Mouse (Mus musculus): ENCODE results near the gene Nfix. TPM values are rescaled to one million over a fixed set of nuclear protein-coding genes. Genes with fewer than 3 reads are reported as not detected.
A peak's percentile ranks its signal among the peaks of the same experiment; 100 is the strongest.

Gene Nfix
- polyA plus RNA-seq, 1 experiment from 2014 or later = 2.2 TPM

DNA sequence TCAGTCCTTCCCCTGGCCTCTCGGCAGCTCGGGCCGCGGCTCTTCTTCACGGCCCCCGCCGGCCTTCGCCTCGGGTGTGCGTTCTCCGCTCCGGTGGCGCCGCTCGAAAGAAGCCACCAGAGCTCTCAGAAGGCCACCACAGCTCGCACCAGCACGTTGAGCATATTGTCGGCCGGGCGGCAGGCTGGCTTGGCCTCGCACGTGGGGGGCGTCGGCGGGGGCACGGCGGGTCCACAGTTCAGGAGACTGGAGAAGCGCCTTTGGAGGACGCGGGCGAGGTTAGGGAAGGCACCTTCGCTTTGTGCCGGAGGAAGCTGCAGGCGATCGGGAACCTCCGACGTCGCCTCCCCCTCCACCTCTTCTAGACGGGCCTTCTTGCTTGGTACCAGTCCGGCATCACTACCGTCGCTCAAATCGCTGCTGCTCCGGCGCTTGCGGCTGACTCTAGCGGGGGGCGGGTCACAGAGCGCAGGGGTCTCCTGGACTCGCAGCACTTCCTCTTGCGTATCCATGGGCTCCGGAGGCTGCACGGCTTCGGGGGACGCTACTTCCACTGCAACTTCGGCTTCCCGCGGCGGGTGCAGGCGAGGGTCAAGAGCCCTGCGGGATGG lies 138.1 kb downstream of the Nfix start:
- peak overlapping the region; percentile 81 for H3K27ac ChIP-seq (ENCODE audit: low read depth, low read length)
- peak overlapping the region; percentile 88 for H3K9ac ChIP-seq (ENCODE audit: low read length)
- no peaks in the 10 kb centered on the region for H3K27me3 ChIP-seq (ENCODE audit: control insufficient read depth, insufficient read depth, low read length)
- no peaks in the 10 kb centered on the region for H3K9me3 ChIP-seq (ENCODE audit: control insufficient read depth, low read length)
- WGBS = under 1% methylated on average over 60 of the region's 61 CpGs
- no peaks in the 10 kb centered on the region for H3K36me3 ChIP-seq (ENCODE audit: control insufficient read depth, insufficient read depth, low read length)
- peak overlapping the region; percentile 99 for H3K4me2 ChIP-seq
- DNase-seq (ENCODE audit: low spot score, missing footprints) (peak; percentile 98), ATAC-seq (ENCODE audit: low FRiP score) (peak; percentile 8)
- peak overlapping the region; percentile 59 for H3K4me3 ChIP-seq (ENCODE audit: low read depth, low read length)
- peaks cover 40% of the 10 kb centered on the region for H3K4me1 ChIP-seq (ENCODE audit: control insufficient read depth, insufficient read depth, low read length)

DNA sequence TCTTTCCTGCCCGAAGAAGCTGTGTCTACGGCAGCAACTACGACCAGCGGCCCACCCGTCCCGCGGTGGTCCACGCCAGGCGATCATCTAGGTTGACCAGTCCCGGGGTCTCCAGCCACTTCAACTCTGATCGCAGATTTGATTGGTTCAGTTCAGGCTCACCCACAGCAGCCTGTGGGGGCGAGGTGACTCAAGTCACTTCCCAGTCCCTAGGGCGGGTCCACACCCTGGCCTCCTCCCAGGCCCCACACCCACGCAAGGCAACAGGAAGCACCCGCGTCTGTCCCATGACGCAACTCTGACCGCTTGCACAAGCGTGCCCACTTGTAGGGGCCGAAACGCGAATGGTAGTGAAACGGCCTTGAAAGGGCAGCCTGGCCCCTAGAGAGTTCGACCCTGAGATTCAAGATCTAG lies 138.7 kb downstream of the Nfix start:
- no peaks in the 10 kb centered on the region for H3K36me3 ChIP-seq (ENCODE audit: control insufficient read depth, insufficient read depth, low read length)
- H3K9me3 ChIP-seq (ENCODE audit: control insufficient read depth, low read length) = no peaks in the 10 kb centered on the region
- H3K4me3 ChIP-seq (ENCODE audit: low read depth, low read length) = peak overlapping the region; percentile 59
- WGBS = under 1% methylated on average over 24 of the region's 24 CpGs
- DNase-seq (ENCODE audit: low spot score, missing footprints) = peak; percentile 95
- peak overlapping the region; percentile 88 for H3K9ac ChIP-seq (ENCODE audit: low read length)
- H3K27me3 ChIP-seq (ENCODE audit: control insufficient read depth, insufficient read depth, low read length) = no peaks in the 10 kb centered on the region
- no peak for ATAC-seq (ENCODE audit: low FRiP score)
- peak overlapping the region; percentile 99 for H3K4me2 ChIP-seq
- H3K27ac ChIP-seq (ENCODE audit: low read depth, low read length) = peak overlapping the region; percentile 81
- peaks cover 45% of the 10 kb centered on the region for H3K4me1 ChIP-seq (ENCODE audit: control insufficient read depth, insufficient read depth, low read length)

- H3K4me3 ChIP-seq (ENCODE audit: low read depth, low read length) = peak overlapping the region; percentile 59
- H3K36me3 ChIP-seq (ENCODE audit: control insufficient read depth, insufficient read depth, low read length) = no peaks in the 10 kb centered on the region
- H3K4me1 ChIP-seq (ENCODE audit: control insufficient read depth, insufficient read depth, low read length) = peaks cover 48% of the 10 kb centered on the region
- peak overlapping the region; percentile 88 for H3K9ac ChIP-seq (ENCODE audit: low read length)
- peak overlapping the region; percentile 81 for H3K27ac ChIP-seq (ENCODE audit: low read depth, low read length)
- WGBS = under 1% methylated on average over 20 of the region's 20 CpGs
- H3K27me3 ChIP-seq (ENCODE audit: control insufficient read depth, insufficient read depth, low read length) = no peaks in the 10 kb centered on the region
- peak; percentile 95 for DNase-seq (ENCODE audit: low spot score, missing footprints)
- H3K9me3 ChIP-seq (ENCODE audit: control insufficient read depth, low read length) = no peaks in the 10 kb centered on the region
- ATAC-seq (ENCODE audit: low FRiP score) = no peak
- H3K4me2 ChIP-seq = peak overlapping the region; percentile 99
Observed at GRCm38 (mm10) chr8:84660819-84661457, 139.2 kb downstream of the Nfix start.

DNA sequence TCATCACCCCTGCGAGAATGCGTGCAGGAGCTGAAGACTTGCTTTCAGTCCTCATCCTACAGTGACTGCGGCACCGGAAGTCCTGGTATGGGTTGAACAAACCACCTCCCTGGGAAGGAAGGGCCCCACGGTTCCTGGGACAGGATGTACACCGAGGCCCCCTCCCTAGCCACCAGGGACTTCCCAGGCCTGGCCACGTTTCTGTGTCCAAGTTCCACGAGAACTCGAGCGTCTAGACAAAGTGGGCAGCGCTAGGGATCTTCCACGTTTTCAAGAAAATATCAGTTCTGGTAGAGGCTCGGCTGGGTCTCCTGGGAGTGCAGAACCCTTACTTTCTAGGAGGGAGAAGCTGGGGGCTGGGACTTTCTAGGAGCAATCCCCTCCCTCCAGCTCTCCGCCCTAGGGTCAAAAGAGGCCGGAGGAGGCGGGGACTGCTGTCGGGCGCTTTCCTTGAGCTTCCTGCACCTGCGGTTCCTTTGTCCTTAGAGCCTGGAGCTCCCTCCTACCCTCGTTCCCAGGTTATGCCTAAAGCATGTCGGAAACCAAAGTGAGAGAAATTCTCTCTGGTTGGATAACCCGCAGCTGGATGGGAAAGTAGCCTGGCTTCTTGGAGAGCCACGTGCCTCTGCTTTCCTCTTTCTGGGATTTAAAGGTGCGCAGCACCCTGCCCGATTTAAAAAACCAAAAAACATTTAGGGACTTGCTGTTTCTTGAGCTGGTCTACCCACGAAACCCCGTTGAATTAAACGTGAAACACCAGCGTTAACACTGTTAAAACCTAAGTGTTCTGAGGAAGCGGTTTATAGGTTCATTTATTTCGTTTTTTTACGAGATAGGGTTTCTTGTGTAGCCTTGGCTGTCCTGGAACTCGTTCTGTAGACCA lies 140.0 kb downstream of the Nfix start:
- Histone ChIP-seq H3K27me3 (ENCODE audit: control insufficient read depth, insufficient read depth, low read length) (no peaks in the 10 kb centered on the region), H3K4me3 (ENCODE audit: low read depth, low read length) (peak overlapping the region; percentile 59), H3K4me1 (ENCODE audit: control insufficient read depth, insufficient read depth, low read length) (peaks cover 53% of the 10 kb centered on the region), H3K27ac (ENCODE audit: low read depth, low read length) (peak overlapping the region; percentile 41), H3K36me3 (ENCODE audit: control insufficient read depth, insufficient read depth, low read length) (no peaks in the 10 kb centered on the region), H3K9me3 (ENCODE audit: control insufficient read depth, low read length) (no peaks in the 10 kb centered on the region), H3K4me2 (peak overlapping the region; percentile 99), H3K9ac (ENCODE audit: low read length) (peak overlapping the region; percentile 88)
- ATAC-seq (ENCODE audit: low FRiP score) (no peak), DNase-seq (ENCODE audit: low spot score, missing footprints) (peak; percentile 96)
- under 1% methylated on average over 33 of the region's 33 CpGs for WGBS

DNA sequence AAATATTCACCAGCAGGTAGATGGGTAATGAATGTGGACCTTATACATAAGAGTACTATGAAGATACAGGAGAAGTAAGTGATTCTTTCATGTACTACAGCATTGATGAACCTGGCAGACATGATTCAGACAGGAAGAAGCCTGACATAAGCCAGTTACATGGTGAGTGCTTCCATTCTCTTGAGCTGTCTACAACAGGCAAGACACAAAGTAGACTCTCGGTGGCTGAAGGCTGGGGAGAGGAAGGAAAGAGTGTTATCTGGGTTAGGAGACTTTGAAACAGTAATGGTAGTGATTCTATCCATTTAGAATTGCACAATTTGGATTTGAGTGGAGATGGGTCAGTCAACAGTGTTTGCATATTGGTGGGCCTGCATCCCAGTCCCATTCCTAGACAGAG lies 141.2 kb downstream of the Nfix start:
- Histone ChIP-seq H3K36me3 (ENCODE audit: control insufficient read depth, insufficient read depth, low read length) (no peaks in the 10 kb centered on the region), H3K4me3 (ENCODE audit: low read depth, low read length) (no peak overlapping the region), H3K27ac (ENCODE audit: low read depth, low read length) (no peak overlapping the region), H3K4me1 (ENCODE audit: control insufficient read depth, insufficient read depth, low read length) (peaks cover 59% of the 10 kb centered on the region), H3K9ac (ENCODE audit: low read length) (no peak overlapping the region), H3K27me3 (ENCODE audit: control insufficient read depth, insufficient read depth, low read length) (no peaks in the 10 kb centered on the region), H3K4me2 (no peak overlapping the region), H3K9me3 (ENCODE audit: control insufficient read depth, low read length) (no peaks in the 10 kb centered on the region)
- ATAC-seq (ENCODE audit: low FRiP score) (no peak), DNase-seq (ENCODE audit: low spot score, missing footprints) (no peak)
- WGBS = 44% methylated on average over 1 of the region's 1 CpGs

- Histone ChIP-seq H3K9me3 (ENCODE audit: control insufficient read depth, low read length) (no peaks in the 10 kb centered on the region), H3K4me2 (no peak overlapping the region), H3K9ac (ENCODE audit: low read length) (no peak overlapping the region), H3K4me3 (ENCODE audit: low read depth, low read length) (no peak overlapping the region), H3K27me3 (ENCODE audit: control insufficient read depth, insufficient read depth, low read length) (no peaks in the 10 kb centered on the region), H3K36me3 (ENCODE audit: control insufficient read depth, insufficient read depth, low read length) (no peaks in the 10 kb centered on the region), H3K4me1 (ENCODE audit: control insufficient read depth, insufficient read depth, low read length) (peaks cover 52% of the 10 kb centered on the region), H3K27ac (ENCODE audit: low read depth, low read length) (no peak overlapping the region)
- DNase-seq (ENCODE audit: low spot score, missing footprints) (no peak), ATAC-seq (ENCODE audit: low FRiP score) (no peak)
- 36% methylated on average over 4 of the region's 4 CpGs for WGBS
Observed at GRCm38 (mm10) chr8:84657680-84658079, 142.5 kb downstream of the Nfix start.

DNA sequence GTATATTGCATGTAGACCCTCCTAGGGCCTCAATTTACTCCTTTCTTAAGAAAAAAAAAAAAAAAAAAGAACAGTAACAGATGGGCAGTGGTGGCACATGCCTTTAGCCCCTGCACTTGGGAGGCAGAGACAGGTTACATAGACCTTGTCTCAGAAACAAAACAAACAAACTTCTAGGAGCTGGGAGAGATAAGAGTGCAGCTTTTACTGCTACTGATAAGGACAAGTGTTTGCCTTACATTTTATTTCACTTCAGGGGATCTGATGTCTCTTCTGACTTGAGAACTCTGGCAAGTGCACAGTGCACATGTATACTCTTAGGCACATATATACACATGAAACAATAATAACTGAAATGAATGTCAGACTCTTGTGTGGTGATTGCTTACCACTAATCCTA lies 142.9 kb downstream of the Nfix start:
- Histone ChIP-seq H3K36me3 (ENCODE audit: control insufficient read depth, insufficient read depth, low read length) (no peaks in the 10 kb centered on the region), H3K9ac (ENCODE audit: low read length) (no peak overlapping the region), H3K27me3 (ENCODE audit: control insufficient read depth, insufficient read depth, low read length) (no peaks in the 10 kb centered on the region), H3K9me3 (ENCODE audit: control insufficient read depth, low read length) (no peaks in the 10 kb centered on the region), H3K4me1 (ENCODE audit: control insufficient read depth, insufficient read depth, low read length) (peaks cover 52% of the 10 kb centered on the region), H3K27ac (ENCODE audit: low read depth, low read length) (no peak overlapping the region), H3K4me3 (ENCODE audit: low read depth, low read length) (peak overlapping the region; percentile 28; the same call in 1 of the 2 replicates), H3K4me2 (peak overlapping the region; percentile 62)
- DNase-seq (ENCODE audit: low spot score, missing footprints) (no peak), ATAC-seq (ENCODE audit: low FRiP score) (no peak)

DNA sequence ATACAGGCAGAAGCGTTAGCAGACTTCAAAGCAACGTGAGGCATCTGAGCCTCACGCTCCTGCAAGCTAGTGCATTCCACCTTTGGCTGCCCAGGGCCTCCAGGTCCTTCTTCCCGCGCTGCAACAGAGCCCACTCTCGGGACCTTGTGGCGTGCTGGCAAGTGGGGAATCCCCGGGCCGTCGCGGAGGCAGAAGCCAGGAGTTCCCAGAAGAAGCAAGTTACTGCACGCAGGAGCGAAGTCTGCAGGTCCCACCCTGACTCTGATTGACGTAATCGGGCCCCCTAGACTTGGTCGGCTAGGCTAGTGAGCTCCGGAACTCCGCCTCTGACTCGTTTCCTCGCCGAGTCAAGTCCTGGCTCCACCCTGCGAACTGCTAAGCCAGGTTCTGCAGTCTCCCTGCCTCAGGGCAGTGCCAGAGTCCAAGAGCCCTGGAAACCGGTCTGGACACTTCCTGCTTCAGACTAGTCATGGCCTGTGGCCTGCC lies 143.5 kb downstream of the Nfix start:
- peak; percentile 9; the same call in 1 of the 2 replicates for ATAC-seq (ENCODE audit: low FRiP score)
- WGBS = under 1% methylated on average over 23 of the region's 23 CpGs
- H3K4me1 ChIP-seq (ENCODE audit: control insufficient read depth, insufficient read depth, low read length) = peaks cover 49% of the 10 kb centered on the region

GRCm38 (mm10) chr8:84656191-84656525 lies 144.0 kb downstream of the Nfix start:
- Histone ChIP-seq H3K4me2 (peak overlapping the region; percentile 62), H3K36me3 (ENCODE audit: control insufficient read depth, insufficient read depth, low read length) (no peaks in the 10 kb centered on the region), H3K27ac (ENCODE audit: low read depth, low read length) (peak overlapping the region; percentile 84), H3K4me1 (ENCODE audit: control insufficient read depth, insufficient read depth, low read length) (peaks cover 44% of the 10 kb centered on the region), H3K4me3 (ENCODE audit: low read depth, low read length) (peak overlapping the region; percentile 28), H3K9ac (ENCODE audit: low read length) (peak overlapping the region; percentile 62), H3K9me3 (ENCODE audit: control insufficient read depth, low read length) (no peaks in the 10 kb centered on the region), H3K27me3 (ENCODE audit: control insufficient read depth, insufficient read depth, low read length) (no peaks in the 10 kb centered on the region)
- ATAC-seq (ENCODE audit: low FRiP score) (peak; percentile 36), DNase-seq (ENCODE audit: low spot score, missing footprints) (peak; percentile 96)
- 1% methylated on average over 10 of the region's 10 CpGs for WGBS

More for the DNA sequence above, 143.5 kb downstream of the Nfix start:
- peak; percentile 94 for DNase-seq (ENCODE audit: low spot score, missing footprints)
- peak overlapping the region; percentile 62 for H3K9ac ChIP-seq (ENCODE audit: low read length)
- H3K9me3 ChIP-seq (ENCODE audit: control insufficient read depth, low read length) = no peaks in the 10 kb centered on the region
- H3K27ac ChIP-seq (ENCODE audit: low read depth, low read length) = peak overlapping the region; percentile 84
- no peaks in the 10 kb centered on the region for H3K27me3 ChIP-seq (ENCODE audit: control insufficient read depth, insufficient read depth, low read length)
- peak overlapping the region; percentile 62 for H3K4me2 ChIP-seq
- H3K36me3 ChIP-seq (ENCODE audit: control insufficient read depth, insufficient read depth, low read length) = no peaks in the 10 kb centered on the region
- peak overlapping the region; percentile 28 for H3K4me3 ChIP-seq (ENCODE audit: low read depth, low read length)

All from midbrain, embryonic 11.5 days (tissue).